In the genomic region with DNA sequence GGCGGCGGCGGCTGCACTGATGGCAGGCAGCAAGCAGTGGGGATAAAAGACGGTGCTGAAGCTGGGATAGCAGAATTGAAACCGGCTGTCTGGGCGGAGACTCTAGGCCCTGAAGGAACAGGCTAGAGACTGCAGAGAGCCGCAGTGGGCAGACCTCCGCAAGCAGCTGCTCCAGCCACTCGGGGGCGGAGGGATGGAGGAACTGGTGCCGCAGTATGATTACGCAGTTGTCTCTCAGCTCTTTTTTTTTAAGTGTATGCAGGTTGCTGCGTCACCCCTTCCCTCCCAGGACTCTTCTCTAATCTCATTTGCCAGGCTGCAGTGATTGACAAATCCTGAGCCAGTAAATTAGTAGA, we compare ENCODE assay signal across 9 mouse cellular contexts. TPM values are rescaled to one million over a fixed set of nuclear protein-coding genes. Genes with fewer than 3 reads are reported as not detected.
DNase-seq lines count a peak whose midpoint lies in the region; ATAC-seq and TF ChIP-seq lines count a peak whose summit lies in the region.
"Had no signal": no experiment of that assay in that cellular context is flagged by ENCODE, and none has a peak within 500 bp of the region (broad histone marks: within the 10 kb centered on the region; RNA-seq: fewer than 3 reads in every experiment).

Gene Nap1l2, minus strand, starts transcription at position 210 of the 356 bp plus-strand sequence.

- intact Hi-C loops in heart, adult 2 months (cut with DNase I), result no loop called here

- H3K79me2 ChIP-seq in heart, adult 2 months (replicated peaks; ENCODE audit: control insufficient read depth, insufficient read depth, low read length), result no peaks in the 10 kb centered on the region

- WGBS in lung, adult 2 months, result 30% methylated on average over 13 of the region's 13 CpGs
- 26% methylated on average over 13 of the region's 13 CpGs for WGBS in heart, adult 2 months
- WGBS in liver, embryonic 11.5 days, result 17% methylated on average over 13 of the region's 13 CpGs
- WGBS in neural tube, embryonic 15.5 days, result 15% methylated on average over 13 of the region's 13 CpGs

- H3K27me3 ChIP-seq in heart, adult 2 months (ENCODE audit: control insufficient read depth, insufficient read depth, low read length), result 0 out of 2 replicates have a peak, but pooled peaks cover 2% of the 10 kb centered on the region
- H3K27me3 ChIP-seq in liver, embryonic 11.5 days (replicated peaks; ENCODE audit: control insufficient read depth, insufficient read depth, low read length), result peaks cover 27% of the 10 kb centered on the region
- H3K27me3 ChIP-seq in neural tube, embryonic 15.5 days (replicated peaks), result peaks cover 19% of the 10 kb centered on the region; the same call in 1 of the 2 replicates

- peak within 1 kb of the TSS; percentile 44 for H3K4me2 ChIP-seq in liver, embryonic 11.5 days
- peak within 1 kb of the TSS; percentile 47 for H3K4me2 ChIP-seq in neural tube, embryonic 15.5 days

- DNase-seq in lung, adult 18-20 months, result peak; percentile 12 to 16
- no peak for DNase-seq in lung, adult 2 months
- DNase-seq in embryo, embryonic 10 days (ENCODE audit: low spot score), result peak; percentile 55
- peak; percentile 22 to 25 for DNase-seq in heart, adult 2 months
- DNase-seq in kidney, postnatal 10 days, result peak; percentile 29
- peak; percentile 33 for DNase-seq in liver, embryonic 11.5 days (ENCODE audit: low spot score)

- no peaks in the 10 kb centered on the region for H3K4me1 ChIP-seq in lung, adult 2 months (ENCODE audit: control insufficient read depth, insufficient read depth, low read length)
- no peaks in the 10 kb centered on the region for H3K4me1 ChIP-seq in heart, adult 2 months (ENCODE audit: control insufficient read depth, insufficient read depth, low read length)
- no peaks in the 10 kb centered on the region for H3K4me1 ChIP-seq in liver, embryonic 11.5 days (replicated peaks; ENCODE audit: control insufficient read depth, insufficient read depth, low read length)
- no peaks in the 10 kb centered on the region for H3K4me1 ChIP-seq in neural tube, embryonic 15.5 days

- TF ChIP-seq CTCF in lung, adult 2 months (IDR thresholded peaks at IDR 0.05; ENCODE audit: insufficient read depth, low read length), result no peak
- TF ChIP-seq CTCF in heart, adult 2 months (IDR thresholded peaks at IDR 0.05), result no peak

- no peaks in the 10 kb centered on the region for H3K9me3 ChIP-seq in liver, embryonic 11.5 days (ENCODE audit: control insufficient read depth, low read length)
- no peaks in the 10 kb centered on the region for H3K9me3 ChIP-seq in neural tube, embryonic 15.5 days (replicated peaks)

- no peak within 1 kb of the TSS for H3K4me3 ChIP-seq in lung, adult 2 months (replicated peaks; ENCODE audit: extremely low read depth, low read depth, low read length)
- H3K4me3 ChIP-seq in heart, adult 2 months, result no peak within 1 kb of the TSS
- peak within 1 kb of the TSS; percentile 34 for H3K4me3 ChIP-seq in liver, embryonic 11.5 days (ENCODE audit: low read depth, low read length)
- peak within 1 kb of the TSS; percentile 50 for H3K4me3 ChIP-seq in neural tube, embryonic 15.5 days (replicated peaks)

- TF ChIP-seq POLR2A in lung, adult 2 months (IDR thresholded peaks at IDR 0.05; ENCODE audit: borderline replicate concordance, extremely low read depth, low read depth, low read length), result no peak
- TF ChIP-seq POLR2A in heart, adult 2 months (IDR thresholded peaks at IDR 0.05; ENCODE audit: insufficient read depth, low read depth, low read length), result no peak

- no peak for ATAC-seq in liver, embryonic 11.5 days (replicated peaks; ENCODE audit: low FRiP score)
- ATAC-seq in neural tube, embryonic 15.5 days (ENCODE audit: low FRiP score), result peak; percentile 94
- ATAC-seq in inflammation-experienced regulatory T-cells, adult 6 months, result no peak

- no peaks in the 10 kb centered on the region for H3K36me3 ChIP-seq in heart, adult 2 months (ENCODE audit: control insufficient read depth, insufficient read depth, low read length)
- H3K36me3 ChIP-seq in liver, embryonic 11.5 days (ENCODE audit: control insufficient read depth, insufficient read depth, low read length), result no peaks in the 10 kb centered on the region
- H3K36me3 ChIP-seq in neural tube, embryonic 15.5 days, result no peaks in the 10 kb centered on the region

- no peak for TF ChIP-seq EP300 in heart, adult 2 months (IDR thresholded peaks at IDR 0.05; ENCODE audit: insufficient read depth, low read depth, low read length)

- no peak within 1 kb of the TSS for H3K9ac ChIP-seq in heart, adult 2 months (ENCODE audit: low read depth, low read length)
- no peak within 1 kb of the TSS for H3K9ac ChIP-seq in liver, embryonic 11.5 days (ENCODE audit: low read depth, low read length)
- H3K9ac ChIP-seq in neural tube, embryonic 15.5 days (replicated peaks), result peak within 1 kb of the TSS; percentile 52

- no peak within 1 kb of the TSS for H3K27ac ChIP-seq in heart, adult 2 months
- H3K27ac ChIP-seq in liver, embryonic 11.5 days (ENCODE audit: low read depth, low read length), result no peak within 1 kb of the TSS
- peak within 1 kb of the TSS; percentile 88 for H3K27ac ChIP-seq in neural tube, embryonic 15.5 days (replicated peaks)

RNA-seq across cellular contexts. Expression of gene Nap1l2, which starts in this region (rescaled TPM):
- polyA plus RNA-seq in lung, adult 2 months (2012; rRNA removed), result 0.07 TPM in 2 replicates
- not detected for total RNA-seq in heart, adult 2 months (2021)
- polyA plus RNA-seq in heart, adult 2 months (2012; rRNA removed), result not detected in 2 replicates
- polyA plus RNA-seq in liver, embryonic 11.5 days (2014; fragmentation: Nextera tagmentation; extraction: Ambion mirVana), result 0.58 and 1.1 TPM in 2 replicates
- 112 and 129 TPM in 2 replicates for polyA plus RNA-seq in neural tube, embryonic 15.5 days (2015; fragmentation: Nextera tagmentation; extraction: Ambion mirVana)
- polyA plus RNA-seq in inflammation-experienced regulatory T-cells, adult 6 months (2017; shearing (Covaris generic)), result not detected
- total RNA-seq: MEL had no signal

Comparison
In these comparisons a context has a peak if more than half of its experiments do, and no peak if none do; other contexts are left out.
1. RNA of gene Nap1l2 (polyA plus RNA-seq): 112 to 129 TPM in neural tube, embryonic 15.5 days; 0.58 to 1.1 TPM in liver, embryonic 11.5 days, 0.07 TPM in lung, adult 2 months, not detected in heart, adult 2 months and not detected in inflammation-experienced regulatory T-cells, adult 6 months; every median in the first group is over 10 times any median in the second.
2. Peak in DNase-seq in heart, adult 2 months; RNA of the gene not detected or under 1 TPM.
3. H3K4me3 ChIP-seq: peak in liver, embryonic 11.5 days (single experiment) and neural tube, embryonic 15.5 days (single experiment); none in lung, adult 2 months (single experiment) and heart, adult 2 months (single experiment).